Mouse (Mus musculus): ENCODE results near the gene Ccdc7b. TPM values are rescaled to one million over a fixed set of nuclear protein-coding genes. Genes with fewer than 3 reads are reported as not detected.
"Not testable (repeated sequence)": the region's sequence is repeated elsewhere in the genome, so short reads cannot be mapped to it uniquely, and the experiment has no call there.

The Ccdc7b gene
- not detected in 2 replicates for polyA plus RNA-seq (2014; fragmentation: Nextera tagmentation; extraction: Ambion mirVana)

GRCm38 (mm10) chr8:129066834-129067233 is at the start of gene Ccdc7b:
Gene Ccdc7b (plus strand): TSS chr8:129067134.
- not testable (repeated sequence) for H3K27ac ChIP-seq (ENCODE audit: low read depth, low read length); H3K4me3 ChIP-seq (ENCODE audit: low read depth, low read length); ATAC-seq (ENCODE audit: low read depth); H3K27me3 ChIP-seq (ENCODE audit: control insufficient read depth, insufficient read depth, low read length); H3K9me3 ChIP-seq (ENCODE audit: control insufficient read depth, low read length); H3K4me1 ChIP-seq (ENCODE audit: control insufficient read depth, insufficient read depth, low read length); H3K4me2 ChIP-seq (ENCODE audit: low read depth, low read length); H3K9ac ChIP-seq (replicated peaks; ENCODE audit: low read depth, low read length); H3K36me3 ChIP-seq (ENCODE audit: control insufficient read depth, insufficient read depth, low read length)
- WGBS: 80% methylated on average over 1 of the region's 10 CpGs

- H3K9ac ChIP-seq (replicated peaks; ENCODE audit: low read depth, low read length); H3K9me3 ChIP-seq (ENCODE audit: control insufficient read depth, low read length); ATAC-seq (ENCODE audit: low read depth); H3K4me1 ChIP-seq (ENCODE audit: control insufficient read depth, insufficient read depth, low read length); H3K36me3 ChIP-seq (ENCODE audit: control insufficient read depth, insufficient read depth, low read length); H3K27ac ChIP-seq (ENCODE audit: low read depth, low read length); H3K4me2 ChIP-seq (ENCODE audit: low read depth, low read length); H3K27me3 ChIP-seq (ENCODE audit: control insufficient read depth, insufficient read depth, low read length); H3K4me3 ChIP-seq (ENCODE audit: low read depth, low read length): not testable (repeated sequence)
- WGBS: 89% methylated on average over 2 of the region's 11 CpGs
These were observed 1.5 kb upstream of the Ccdc7b start, which contains the start of gene Ccdc7a for GRCm38 (mm10) chr8:129065417-129065816. Gene Ccdc7a (minus strand): TSS chr8:129065517.

- not testable (repeated sequence) for H3K9ac ChIP-seq (replicated peaks; ENCODE audit: low read depth, low read length); H3K4me2 ChIP-seq (ENCODE audit: low read depth, low read length); H3K36me3 ChIP-seq (ENCODE audit: control insufficient read depth, insufficient read depth, low read length); H3K4me3 ChIP-seq (ENCODE audit: low read depth, low read length); H3K9me3 ChIP-seq (ENCODE audit: control insufficient read depth, low read length); ATAC-seq (ENCODE audit: low read depth); H3K27me3 ChIP-seq (ENCODE audit: control insufficient read depth, insufficient read depth, low read length); H3K4me1 ChIP-seq (ENCODE audit: control insufficient read depth, insufficient read depth, low read length); H3K27ac ChIP-seq (ENCODE audit: low read depth, low read length)
- 35% methylated on average over 3 of the region's 3 CpGs for WGBS
These were observed 48.8 kb downstream of the Ccdc7b start for GRCm38 (mm10) chr8:129115761-129116160.

- no peaks in the 10 kb centered on the region for H3K4me1 ChIP-seq (ENCODE audit: control insufficient read depth, insufficient read depth, low read length)
- H3K36me3 ChIP-seq (ENCODE audit: control insufficient read depth, insufficient read depth, low read length): no peaks in the 10 kb centered on the region
- no peak within 1 kb of the TSS for H3K27ac ChIP-seq (ENCODE audit: low read depth, low read length)
- H3K9ac ChIP-seq (replicated peaks; ENCODE audit: low read depth, low read length): no peak within 1 kb of the TSS
- no peak for ATAC-seq (ENCODE audit: low read depth)
- no peaks in the 10 kb centered on the region for H3K9me3 ChIP-seq (ENCODE audit: control insufficient read depth, low read length)
- H3K4me3 ChIP-seq (ENCODE audit: low read depth, low read length): no peak within 1 kb of the TSS
- no peaks in the 10 kb centered on the region for H3K27me3 ChIP-seq (ENCODE audit: control insufficient read depth, insufficient read depth, low read length)
- no peak within 1 kb of the TSS for H3K4me2 ChIP-seq (ENCODE audit: low read depth, low read length)
- WGBS: 91% methylated on average over 1 of the region's 1 CpGs
These were observed 64.6 kb downstream of the Ccdc7b start, which contains the start of gene Gm10999 for GRCm38 (mm10) chr8:129131561-129131960. Gene Gm10999 (minus strand): TSS chr8:129131661.

- Histone ChIP-seq H3K27ac (ENCODE audit: low read depth, low read length) (no peak overlapping the region), H3K4me1 (ENCODE audit: control insufficient read depth, insufficient read depth, low read length) (no peaks in the 10 kb centered on the region), H3K9me3 (ENCODE audit: control insufficient read depth, low read length) (no peaks in the 10 kb centered on the region), H3K36me3 (ENCODE audit: control insufficient read depth, insufficient read depth, low read length) (no peaks in the 10 kb centered on the region), H3K9ac (replicated peaks; ENCODE audit: low read depth, low read length) (no peak overlapping the region), H3K27me3 (ENCODE audit: control insufficient read depth, insufficient read depth, low read length) (no peaks in the 10 kb centered on the region), H3K4me3 (ENCODE audit: low read depth, low read length) (no peak overlapping the region), H3K4me2 (ENCODE audit: low read depth, low read length) (no peak overlapping the region)
- no peak for ATAC-seq (ENCODE audit: low read depth)
These were observed 66.5 kb downstream of the Ccdc7b start for GRCm38 (mm10) chr8:129133475-129133874.

Other genes starting within 250 kb of the Ccdc7b start
- 0.23 TPM in 1 of 2 replicates, not detected in the other for gene Ccdc7a, start 1.6 kb upstream of the Ccdc7b start, polyA plus RNA-seq (2014; fragmentation: Nextera tagmentation; extraction: Ambion mirVana)
- not detected in 2 replicates for gene Gm10999, start 64.5 kb downstream of the Ccdc7b start, polyA plus RNA-seq (2014; fragmentation: Nextera tagmentation; extraction: Ambion mirVana)
- gene 2610044O15Rik8, start 167.3 kb downstream of the Ccdc7b start, polyA plus RNA-seq (2014; fragmentation: Nextera tagmentation; extraction: Ambion mirVana): 28.4 and 31.4 TPM in 2 replicates

Measured in neural tube, embryonic 14.5 days (tissue).